Mouse (Mus musculus): Measurements from ENCODE around the gene Tspan17. TPM values are rescaled to one million over a fixed set of nuclear protein-coding genes. Genes with fewer than 3 reads are reported as not detected.
"Not testable (repeated sequence)": the region's sequence is repeated elsewhere in the genome, so short reads cannot be mapped to it uniquely, and the experiment has no call there.

Tspan17 gene
- total RNA-seq, 2 experiments from 2014 or later = 6.3 TPM; not detected in 1

- no peak for ATAC-seq (replicated peaks; ENCODE audit: low FRiP score, poor library complexity, severe bottlenecking)
Observed at GRCm38 (mm10) chr13:54760164-54760795, 28.9 kb upstream of the Tspan17 start.

GRCm38 (mm10) chr13:54760906-54761305, 28.3 kb upstream of the Tspan17 start:
- no peak for ATAC-seq (replicated peaks; ENCODE audit: low FRiP score, poor library complexity, severe bottlenecking)

GRCm38 (mm10) chr13:54765281-54766191, 23.6 kb upstream of the Tspan17 start:
- ATAC-seq (replicated peaks; ENCODE audit: low FRiP score, poor library complexity, severe bottlenecking) = no peak

- ATAC-seq (replicated peaks; ENCODE audit: low FRiP score, poor library complexity, severe bottlenecking) = no peak
Observed at GRCm38 (mm10) chr13:54766192-54766768, 22.9 kb upstream of the Tspan17 start, which contains the start of gene Sncb. Sncb (minus strand) TSS chr13:54766595.

- ATAC-seq (replicated peaks; ENCODE audit: low FRiP score, poor library complexity, severe bottlenecking) = no peak
Observed at GRCm38 (mm10) chr13:54767012-54767411, 22.2 kb upstream of the Tspan17 start.

GRCm38 (mm10) chr13:54780592-54780991, 8.6 kb upstream of the Tspan17 start:
- no peak for ATAC-seq (replicated peaks; ENCODE audit: low FRiP score, poor library complexity, severe bottlenecking)

- no peak for ATAC-seq (replicated peaks; ENCODE audit: low FRiP score, poor library complexity, severe bottlenecking)
Observed at GRCm38 (mm10) chr13:54781086-54781485, 8.1 kb upstream of the Tspan17 start.

- no peak for ATAC-seq (replicated peaks; ENCODE audit: low FRiP score, poor library complexity, severe bottlenecking)
Observed at GRCm38 (mm10) chr13:54783235-54783634, 5.9 kb upstream of the Tspan17 start.

GRCm38 (mm10) chr13:54783698-54784097, 5.5 kb upstream of the Tspan17 start, which contains the start of gene Eif4e1b:
Eif4e1b (plus strand) TSS chr13:54783998.
- no peak for ATAC-seq (replicated peaks; ENCODE audit: low FRiP score, poor library complexity, severe bottlenecking)

GRCm38 (mm10) chr13:54787591-54787990, 1.6 kb upstream of the Tspan17 start:
- ATAC-seq (replicated peaks; ENCODE audit: low FRiP score, poor library complexity, severe bottlenecking) = not testable (repeated sequence)

GRCm38 (mm10) chr13:54789561-54790397, 602 bp downstream of the Tspan17 start:
- no peak for ATAC-seq (replicated peaks; ENCODE audit: low FRiP score, poor library complexity, severe bottlenecking)

GRCm38 (mm10) chr13:54792259-54793230, 3.4 kb downstream of the Tspan17 start:
- no peak for ATAC-seq (replicated peaks; ENCODE audit: low FRiP score, poor library complexity, severe bottlenecking)

- ATAC-seq (replicated peaks; ENCODE audit: low FRiP score, poor library complexity, severe bottlenecking) = no peak
Observed at GRCm38 (mm10) chr13:54794002-54794577, 4.9 kb downstream of the Tspan17 start.

GRCm38 (mm10) chr13:54794843-54795242, 5.7 kb downstream of the Tspan17 start:
- ATAC-seq (replicated peaks; ENCODE audit: low FRiP score, poor library complexity, severe bottlenecking) = no peak

- no peak for ATAC-seq (replicated peaks; ENCODE audit: low FRiP score, poor library complexity, severe bottlenecking)
Observed at GRCm38 (mm10) chr13:54797356-54797755, 8.2 kb downstream of the Tspan17 start.

- ATAC-seq (replicated peaks; ENCODE audit: low FRiP score, poor library complexity, severe bottlenecking) = no peak
Observed at GRCm38 (mm10) chr13:54797861-54798643, 8.9 kb downstream of the Tspan17 start.

- ATAC-seq (replicated peaks; ENCODE audit: low FRiP score, poor library complexity, severe bottlenecking) = no peak
Observed at GRCm38 (mm10) chr13:54798740-54799139, 9.6 kb downstream of the Tspan17 start.

All from erythroid progenitor cell, adult 5-6 weeks (primary cell).